Mouse (Mus musculus): Measurements from ENCODE around the gene Notch2. TPM values are rescaled to one million over a fixed set of nuclear protein-coding genes. Genes with fewer than 3 reads are reported as not detected.

Notch2 gene
- polyA plus RNA-seq, 1 experiment = 15.6 TPM

- H3K36me3 ChIP-seq (ENCODE audit: control insufficient read depth, insufficient read depth) = peaks cover 80% of the 10 kb centered on the region
- no peak for TF ChIP-seq MYOG (IDR thresholded peaks at IDR 0.05; ENCODE audit: control insufficient read depth, extremely low read depth, insufficient read length)
- no peak for TF ChIP-seq CEBPB (IDR thresholded peaks at IDR 0.05; ENCODE audit: low read depth)
- TF ChIP-seq FOSL1 (IDR thresholded peaks at IDR 0.05; ENCODE audit: insufficient read depth, low read length, poor library complexity, severe bottlenecking) = no peak
- TF ChIP-seq USF1 (IDR thresholded peaks at IDR 0.05; ENCODE audit: low read depth) = no peak
- no peak for TF ChIP-seq CTCF (IDR thresholded peaks at IDR 0.05; ENCODE audit: control insufficient read depth, insufficient read depth, insufficient read length)
- TF ChIP-seq MAX (IDR thresholded peaks at IDR 0.05) = no peak
- TF ChIP-seq MYOD1 (IDR thresholded peaks at IDR 0.05; ENCODE audit: control insufficient read depth, insufficient read length, low read depth) = no peak
- H3ac ChIP-seq (ENCODE audit: control insufficient read depth, insufficient read length, low read depth) = no peak overlapping the region
Measured at GRCm38 (mm10) chr3:98073545-98073944, 60.2 kb downstream of the Notch2 start.

GRCm38 (mm10) chr3:98074622-98075231 lies 61.4 kb downstream of the Notch2 start:
- Histone ChIP-seq H3K79me2 (ENCODE audit: control insufficient read depth, insufficient read depth) (peaks cover 8% of the 10 kb centered on the region), H3K27me3 (ENCODE audit: control insufficient read depth, insufficient read depth, insufficient read length) (no peaks in the 10 kb centered on the region), H3K79me3 (ENCODE audit: low read depth) (peaks cover 2% of the 10 kb centered on the region), H3K4me3 (ENCODE audit: insufficient read depth, poor library complexity, severe bottlenecking) (no peak overlapping the region), H3ac (ENCODE audit: control insufficient read depth, insufficient read length, low read depth) (no peak overlapping the region), H3K36me3 (ENCODE audit: control insufficient read depth, insufficient read depth) (peaks cover 75% of the 10 kb centered on the region)
- TF ChIP-seq CEBPB (IDR thresholded peaks at IDR 0.05; ENCODE audit: low read depth) (no peak), CTCF (IDR thresholded peaks at IDR 0.05; ENCODE audit: control insufficient read depth, insufficient read depth, insufficient read length) (no peak), MYOD1 (IDR thresholded peaks at IDR 0.05; ENCODE audit: control insufficient read depth, insufficient read length, low read depth) (no peak), MAX (IDR thresholded peaks at IDR 0.05) (no peak), FOSL1 (IDR thresholded peaks at IDR 0.05; ENCODE audit: insufficient read depth, low read length, poor library complexity, severe bottlenecking) (no peak), USF1 (IDR thresholded peaks at IDR 0.05; ENCODE audit: low read depth) (no peak), MYOG (IDR thresholded peaks at IDR 0.05; ENCODE audit: control insufficient read depth, extremely low read depth, insufficient read length) (no peak)

More at GRCm38 (mm10) chr3:98073545-98073944, 60.2 kb downstream of the Notch2 start:
- Histone ChIP-seq H3K27me3 (ENCODE audit: control insufficient read depth, insufficient read depth, insufficient read length) (no peaks in the 10 kb centered on the region), H3K4me3 (ENCODE audit: insufficient read depth, poor library complexity, severe bottlenecking) (no peak overlapping the region), H3K79me3 (ENCODE audit: low read depth) (peaks cover 8% of the 10 kb centered on the region), H3K79me2 (ENCODE audit: control insufficient read depth, insufficient read depth) (peaks cover 19% of the 10 kb centered on the region)

- TF ChIP-seq MAX (IDR thresholded peaks at IDR 0.05) = no peak
- no peak for TF ChIP-seq CEBPB (IDR thresholded peaks at IDR 0.05; ENCODE audit: low read depth)
- no peak for TF ChIP-seq MYOG (IDR thresholded peaks at IDR 0.05; ENCODE audit: control insufficient read depth, extremely low read depth, insufficient read length)
- TF ChIP-seq USF1 (IDR thresholded peaks at IDR 0.05; ENCODE audit: low read depth) = no peak
- TF ChIP-seq CTCF (IDR thresholded peaks at IDR 0.05; ENCODE audit: control insufficient read depth, insufficient read depth, insufficient read length) = no peak
- no peak for TF ChIP-seq FOSL1 (IDR thresholded peaks at IDR 0.05; ENCODE audit: insufficient read depth, low read length, poor library complexity, severe bottlenecking)
- TF ChIP-seq MYOD1 (IDR thresholded peaks at IDR 0.05; ENCODE audit: control insufficient read depth, insufficient read length, low read depth) = no peak
- Histone ChIP-seq H3K79me2 (ENCODE audit: control insufficient read depth, insufficient read depth) (no peaks in the 10 kb centered on the region), H3K36me3 (ENCODE audit: control insufficient read depth, insufficient read depth) (peaks cover 66% of the 10 kb centered on the region), H3K79me3 (ENCODE audit: low read depth) (peaks cover 3% of the 10 kb centered on the region), H3ac (ENCODE audit: control insufficient read depth, insufficient read length, low read depth) (no peak overlapping the region), H3K27me3 (ENCODE audit: control insufficient read depth, insufficient read depth, insufficient read length) (no peaks in the 10 kb centered on the region), H3K4me3 (ENCODE audit: insufficient read depth, poor library complexity, severe bottlenecking) (no peak overlapping the region)
Measured at GRCm38 (mm10) chr3:98077866-98078265, 64.5 kb downstream of the Notch2 start.

- Histone ChIP-seq H3K4me3 (ENCODE audit: insufficient read depth, poor library complexity, severe bottlenecking) (no peak overlapping the region), H3K36me3 (ENCODE audit: control insufficient read depth, insufficient read depth) (peaks cover 66% of the 10 kb centered on the region), H3ac (ENCODE audit: control insufficient read depth, insufficient read length, low read depth) (no peak overlapping the region), H3K27me3 (ENCODE audit: control insufficient read depth, insufficient read depth, insufficient read length) (no peaks in the 10 kb centered on the region), H3K79me3 (ENCODE audit: low read depth) (peaks cover 3% of the 10 kb centered on the region), H3K79me2 (ENCODE audit: control insufficient read depth, insufficient read depth) (no peaks in the 10 kb centered on the region)
- no peak for TF ChIP-seq MYOD1 (IDR thresholded peaks at IDR 0.05; ENCODE audit: control insufficient read depth, insufficient read length, low read depth)
- TF ChIP-seq CTCF (IDR thresholded peaks at IDR 0.05; ENCODE audit: control insufficient read depth, insufficient read depth, insufficient read length) = no peak
- TF ChIP-seq MYOG (IDR thresholded peaks at IDR 0.05; ENCODE audit: control insufficient read depth, extremely low read depth, insufficient read length) = no peak
- no peak for TF ChIP-seq MAX (IDR thresholded peaks at IDR 0.05)
- no peak for TF ChIP-seq FOSL1 (IDR thresholded peaks at IDR 0.05; ENCODE audit: insufficient read depth, low read length, poor library complexity, severe bottlenecking)
- no peak for TF ChIP-seq CEBPB (IDR thresholded peaks at IDR 0.05; ENCODE audit: low read depth)
- TF ChIP-seq USF1 (IDR thresholded peaks at IDR 0.05; ENCODE audit: low read depth) = no peak
Measured at GRCm38 (mm10) chr3:98078816-98079215, 65.5 kb downstream of the Notch2 start.

GRCm38 (mm10) chr3:98079601-98080215 lies 66.4 kb downstream of the Notch2 start:
- TF ChIP-seq CEBPB (IDR thresholded peaks at IDR 0.05; ENCODE audit: low read depth) (no peak), MYOG (IDR thresholded peaks at IDR 0.05; ENCODE audit: control insufficient read depth, extremely low read depth, insufficient read length) (no peak)
- H3ac ChIP-seq (ENCODE audit: control insufficient read depth, insufficient read length, low read depth) = no peak overlapping the region
- peaks cover 3% of the 10 kb centered on the region for H3K79me3 ChIP-seq (ENCODE audit: low read depth)
- peaks cover 64% of the 10 kb centered on the region for H3K36me3 ChIP-seq (ENCODE audit: control insufficient read depth, insufficient read depth)
- H3K27me3 ChIP-seq (ENCODE audit: control insufficient read depth, insufficient read depth, insufficient read length) = no peaks in the 10 kb centered on the region
- no peaks in the 10 kb centered on the region for H3K79me2 ChIP-seq (ENCODE audit: control insufficient read depth, insufficient read depth)
- no peak overlapping the region for H3K4me3 ChIP-seq (ENCODE audit: insufficient read depth, poor library complexity, severe bottlenecking)
